Mouse (Mus musculus) stomach, postnatal 0 days (tissue): ENCODE measurements around the gene Nckap1. TPM values are rescaled to one million over a fixed set of nuclear protein-coding genes. Genes with fewer than 3 reads are reported as not detected.
"Not testable (repeated sequence)": the region's sequence is repeated elsewhere in the genome, so short reads cannot be mapped to it uniquely, and the experiment has no call there.

ENCODE experiments used
- ATAC-seq: fragments of 200-750 bp; cut with Nextera tagmentation; 2 replicates; pipeline ENCODE4 v1.8.0; 2017; ENCODE audit not compliant: low FRiP score, low TSS enrichment
- DNase-seq: peaks from one replicate; pipeline ENCODE4 v3.0.0-alpha.2; 2016; ENCODE audit warnings: low spot score
- H3K27ac ChIP-seq: fragments of 300-500 bp; sonication (generic); replicated peaks from 2 replicates; pipeline ENCODE4 v1.5.1; 2014; ENCODE audit warnings: mild to moderate bottlenecking, control low read depth
- H3K27me3 ChIP-seq: fragments of 300-500 bp; sonication (generic); 2 replicates; pipeline ENCODE4 v1.6.1; 2014; ENCODE audit warnings: low read length; ENCODE audit not compliant: control insufficient read depth, insufficient read depth
- H3K36me3 ChIP-seq: fragments of 300-500 bp; sonication (generic); 2 replicates; pipeline ENCODE4 v1.6.1; 2014; ENCODE audit warnings: low read length, mixed read lengths; ENCODE audit not compliant: control insufficient read depth, insufficient read depth
- H3K4me1 ChIP-seq: fragments of 300-500 bp; sonication (generic); replicated peaks from 2 replicates; pipeline ENCODE4 v1.6.1; 2014; ENCODE audit warnings: antibody characterized with exemption; ENCODE audit not compliant: control insufficient read depth, insufficient read depth
- H3K4me2 ChIP-seq: fragments of 300-500 bp; sonication (generic); replicated peaks from 2 replicates; pipeline ENCODE4 v1.6.1; 2014; ENCODE audit warnings: low read depth, mild to moderate bottlenecking, control low read depth, moderate library complexity
- H3K4me3 ChIP-seq: fragments of 300-500 bp; sonication (generic); 2 replicates; pipeline ENCODE4 v1.5.1; 2014; ENCODE audit warnings: low read depth, low read length, control low read depth
- H3K9ac ChIP-seq: fragments of 300-500 bp; sonication (generic); 2 replicates; pipeline ENCODE4 v1.6.1; 2014; ENCODE audit warnings: mild to moderate bottlenecking, low read length, control low read depth, mixed read lengths
- H3K9me3 ChIP-seq: fragments of 300-500 bp; sonication (generic); 2 replicates; pipeline ENCODE4 v1.6.1; 2016; ENCODE audit warnings: low read length; ENCODE audit not compliant: control insufficient read depth
- CTCF ChIP-seq: IDR thresholded peaks from 2 replicates; pipeline ENCODE4 v1.5.1; 2016; ENCODE audit warnings: antibody characterized with exemption, low read depth, mild to moderate bottlenecking, moderate library complexity
- EP300 ChIP-seq: optimal IDR thresholded peaks from 2 replicates; pipeline ENCODE3; 2016; ENCODE audit warnings: antibody characterized with exemption
- whole genome bisulfite sequencing: fragments of 180-500 bp; shearing (Covaris S2); extraction: QIAGEN DNeasy Blood & Tissue Kit; methylation state at CpG from one replicate; pipeline ENCODE4 v1.1.7; 2014; 5-methylcytosine and 5-hydroxymethylcytosine counted together
- polyA plus RNA-seq: library from polyadenylated mRNA; unstranded; fragments of >200 nt; fragmentation: Nextera tagmentation; extraction: Ambion mirVana; gene quantifications from 2 replicates; pipeline ENCODE4 v1.2.1, GENCODE M21; 2015

The Nckap1 gene
- polyA plus RNA-seq, 1 experiment from 2014 or later, result 51.0 TPM

DNA sequence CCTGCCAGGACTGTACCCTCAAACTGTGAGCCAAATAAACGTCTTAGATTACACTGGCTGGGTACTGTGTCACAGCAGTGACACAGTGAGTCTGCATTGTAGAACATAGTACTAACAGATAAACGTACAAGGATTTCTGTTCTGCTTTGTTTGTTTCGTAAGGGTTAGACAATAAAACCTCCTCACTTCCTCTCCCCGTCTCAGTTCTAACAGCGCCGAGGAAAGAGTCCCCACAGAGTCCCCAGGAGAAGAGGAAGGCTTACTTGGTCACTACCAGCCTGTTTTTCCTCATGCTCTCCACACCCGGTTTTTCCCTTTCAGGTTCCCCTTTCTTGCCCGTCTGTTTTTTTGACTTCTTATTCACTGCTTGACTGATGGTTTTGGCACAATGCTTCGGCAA lies 56.9 kb downstream of the Nckap1 start:
- DNase-seq (no peak), ATAC-seq (no peak)
- H3K4me3 ChIP-seq, result no peak overlapping the region
- peaks cover 18% of the 10 kb centered on the region for H3K36me3 ChIP-seq
- H3K4me2 ChIP-seq, result no peak overlapping the region
- H3K9me3 ChIP-seq, result no peaks in the 10 kb centered on the region
- H3K27ac ChIP-seq, result no peak overlapping the region
- no peak overlapping the region for H3K9ac ChIP-seq
- no peaks in the 10 kb centered on the region for H3K4me1 ChIP-seq
- H3K27me3 ChIP-seq, result no peaks in the 10 kb centered on the region
- TF ChIP-seq CTCF, result no peak
- no peak for TF ChIP-seq EP300
- WGBS, result 79% methylated on average over 9 of the region's 9 CpGs

- peaks cover 11% of the 10 kb centered on the region; the same call in 1 of the 2 replicates for H3K36me3 ChIP-seq
- H3K4me1 ChIP-seq, result no peaks in the 10 kb centered on the region
- H3K27me3 ChIP-seq, result no peaks in the 10 kb centered on the region
- H3K4me2 ChIP-seq, result no peak overlapping the region
- no peaks in the 10 kb centered on the region for H3K9me3 ChIP-seq
- no peak overlapping the region for H3K4me3 ChIP-seq
- TF ChIP-seq CTCF, result no peak
- TF ChIP-seq EP300, result no peak
- H3K9ac ChIP-seq, result no peak overlapping the region
- H3K27ac ChIP-seq, result no peak overlapping the region
- WGBS, result 71% methylated on average over 7 of the region's 7 CpGs
- DNase-seq (no peak), ATAC-seq (no peak)
These were observed 75.0 kb downstream of the Nckap1 start for GRCm38 (mm10) chr2:80506051-80506802.

DNA sequence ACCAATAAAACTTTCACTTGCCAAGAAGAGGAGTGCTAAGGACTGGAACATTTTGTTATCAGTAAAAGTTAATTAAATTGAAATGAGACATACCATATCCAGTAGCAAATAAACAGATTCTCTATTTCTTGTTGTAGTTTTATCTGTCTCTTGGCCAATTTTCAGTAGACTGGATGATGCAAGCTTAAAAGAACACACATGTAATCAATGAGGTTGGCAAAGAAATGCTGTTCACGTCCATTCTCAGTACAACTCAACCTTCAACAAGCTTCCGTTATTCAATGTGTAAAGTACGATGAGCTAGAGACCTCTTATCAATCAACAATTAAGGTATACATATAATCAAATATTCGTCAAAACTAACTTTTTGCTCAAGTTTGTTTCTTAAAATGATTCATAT lies 79.0 kb downstream of the Nckap1 start:
- WGBS, result 91% methylated on average over 4 of the region's 4 CpGs
- H3K36me3 ChIP-seq, result peaks cover 2% of the 10 kb centered on the region; the same call in 1 of the 2 replicates
- H3K4me2 ChIP-seq, result no peak overlapping the region
- no peaks in the 10 kb centered on the region for H3K4me1 ChIP-seq
- no peaks in the 10 kb centered on the region for H3K9me3 ChIP-seq
- TF ChIP-seq EP300, result no peak
- no peak for TF ChIP-seq CTCF
- H3K4me3 ChIP-seq, result no peak overlapping the region
- no peak overlapping the region for H3K9ac ChIP-seq
- no peak overlapping the region for H3K27ac ChIP-seq
- DNase-seq (no peak), ATAC-seq (no peak)
- H3K27me3 ChIP-seq, result no peaks in the 10 kb centered on the region

GRCm38 (mm10) chr2:80495304-80495703 lies 85.9 kb downstream of the Nckap1 start:
- 76% methylated on average over 7 of the region's 7 CpGs for WGBS
- ATAC-seq, result not testable (repeated sequence)

GRCm38 (mm10) chr2:80486851-80487250 lies 94.3 kb downstream of the Nckap1 start:
- WGBS, result 58% methylated on average over 5 of the region's 5 CpGs

More at GRCm38 (mm10) chr2:80495304-80495703, 85.9 kb downstream of the Nckap1 start:
- H3K9me3 ChIP-seq, H3K4me1 ChIP-seq, H3K4me2 ChIP-seq, H3K27ac ChIP-seq, H3K9ac ChIP-seq, H3K4me3 ChIP-seq, DNase-seq, H3K27me3 ChIP-seq, H3K36me3 ChIP-seq: not testable (repeated sequence)

GRCm38 (mm10) chr2:80484951-80485350 lies 96.2 kb downstream of the Nckap1 start:
- Histone ChIP-seq H3K4me1 (no peaks in the 10 kb centered on the region), H3K27ac (no peak overlapping the region), H3K9me3 (no peaks in the 10 kb centered on the region), H3K36me3 (no peaks in the 10 kb centered on the region), H3K4me3 (no peak overlapping the region), H3K4me2 (no peak overlapping the region), H3K27me3 (no peaks in the 10 kb centered on the region), H3K9ac (no peak overlapping the region)
- 94% methylated on average over 5 of the region's 5 CpGs for WGBS
- no peak for DNase-seq
- TF ChIP-seq EP300, result no peak
- no peak for TF ChIP-seq CTCF
- no peak for ATAC-seq

More at GRCm38 (mm10) chr2:80486851-80487250, 94.3 kb downstream of the Nckap1 start:
- no peaks in the 10 kb centered on the region for H3K9me3 ChIP-seq
- H3K4me2 ChIP-seq, result no peak overlapping the region
- no peak for DNase-seq
- no peaks in the 10 kb centered on the region for H3K36me3 ChIP-seq
- no peak overlapping the region for H3K9ac ChIP-seq
- TF ChIP-seq CTCF, result no peak
- no peak for TF ChIP-seq EP300
- H3K27ac ChIP-seq, result no peak overlapping the region
- no peaks in the 10 kb centered on the region for H3K4me1 ChIP-seq
- no peaks in the 10 kb centered on the region for H3K27me3 ChIP-seq
- no peak for ATAC-seq
- H3K4me3 ChIP-seq, result no peak overlapping the region
